Mouse (Mus musculus) small intestine, adult 2 months (tissue): ENCODE measurements around the gene Gm44502.

Experiments used
- CTCF ChIP-seq: fragments of 200-500 bp; IDR thresholded peaks from 2 replicates; pipeline ENCODE4 v1.5.1; 2012; ENCODE audit warnings: low read depth, mild to moderate bottlenecking, control low read depth, inconsistent platforms, low read length, moderate library complexity, mixed read lengths; ENCODE audit not compliant: insufficient replicate concordance, insufficient read length; ENCODE audit errors: extremely low read depth
- POLR2A ChIP-seq: fragments of 200-500 bp; IDR thresholded peaks from 2 replicates; pipeline ENCODE4 v1.6.1; 2012; ENCODE audit warnings: low read depth, mild to moderate bottlenecking, control low read depth, inconsistent platforms, low read length, moderate library complexity

DNA sequence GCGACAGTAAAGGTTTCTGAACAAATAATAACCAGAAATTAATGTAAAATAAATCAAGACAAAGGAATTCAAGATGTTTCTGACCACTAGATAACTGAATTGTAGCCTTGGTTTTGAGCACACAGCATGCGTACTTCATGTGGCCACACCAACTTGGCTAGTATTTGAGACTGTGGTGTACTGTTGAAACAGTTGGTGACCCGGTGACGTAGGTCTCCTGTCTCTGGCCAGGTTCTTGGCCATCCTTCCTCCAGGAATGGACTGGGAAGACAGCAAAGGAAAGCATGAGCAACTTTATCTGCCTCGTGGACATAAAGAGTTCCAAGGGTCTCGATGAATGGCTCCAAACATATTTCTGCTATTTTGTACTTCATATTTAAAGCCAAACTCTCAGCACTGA lies 2.3 kb upstream of the Gm44502 start:
- TF ChIP-seq CTCF (no peak), POLR2A (no peak)
